Mouse (Mus musculus) heart, adult 2 months (tissue): ENCODE results near the gene Esyt1. TPM values are rescaled to one million over a fixed set of nuclear protein-coding genes. Genes with fewer than 3 reads are reported as not detected.

ENCODE experiments used
- DNase-seq, 2 experiments: peaks; one replicate each; pipeline ENCODE4 v3.0.0; 2021
- H3K27ac ChIP-seq: fragments of 200-600 bp; 2 replicates; pipeline ENCODE4 v1.8.1; 2022
- H3K27me3 ChIP-seq: fragments of 200-500 bp; 2 replicates; pipeline ENCODE4 v1.6.1; 2012; ENCODE audit warnings: mild to moderate bottlenecking, low read length, inconsistent platforms, mixed read lengths; ENCODE audit not compliant: control insufficient read depth, insufficient read depth
- H3K36me3 ChIP-seq: fragments of 200-500 bp; 2 replicates; pipeline ENCODE4 v1.6.1; 2012; ENCODE audit warnings: low read length, inconsistent platforms; ENCODE audit not compliant: control insufficient read depth, insufficient read depth
- H3K4me1 ChIP-seq: fragments of 200-500 bp; 2 replicates; pipeline ENCODE4 v1.6.1; 2011; ENCODE audit warnings: low read length; ENCODE audit not compliant: control insufficient read depth, insufficient read depth
- H3K4me3 ChIP-seq: fragments of 200-600 bp; 2 replicates; pipeline ENCODE4 v1.8.1; 2022
- H3K79me2 ChIP-seq: fragments of 200-500 bp; replicated peaks from 2 replicates; pipeline ENCODE4 v1.6.1; 2012; ENCODE audit warnings: mild to moderate bottlenecking, inconsistent platforms, low read length, moderate library complexity, mixed read lengths; ENCODE audit not compliant: control insufficient read depth, insufficient read depth
- H3K9ac ChIP-seq: fragments of 200-500 bp; 2 replicates; pipeline ENCODE4 v1.6.1; 2012; ENCODE audit warnings: low read depth, mild to moderate bottlenecking, control low read depth, inconsistent platforms, low read length, mixed read lengths
- CTCF ChIP-seq: fragments of 200-600 bp; IDR thresholded peaks from 2 replicates; pipeline ENCODE4 v1.8.1; 2022; ENCODE audit warnings: antibody characterized with exemption, mild to moderate bottlenecking, moderate library complexity
- EP300 ChIP-seq: fragments of 200-500 bp; IDR thresholded peaks from 2 replicates; pipeline ENCODE4 v1.6.1; 2011; ENCODE audit warnings: low read depth, low read length, control low read depth; ENCODE audit not compliant: insufficient read depth
- POLR2A ChIP-seq: fragments of 200-500 bp; IDR thresholded peaks from 2 replicates; pipeline ENCODE4 v1.6.1; 2011; ENCODE audit warnings: mild to moderate bottlenecking, low read depth, low read length, control low read depth; ENCODE audit not compliant: insufficient read depth
- WGBS: fragments of 180-500 bp; shearing (Covaris S2); methylation state at CpG from one replicate; pipeline ENCODE4 v1.1.7; 2018; 5-methylcytosine and 5-hydroxymethylcytosine counted together
- intact Hi-C: fragments of 180-260 bp; cut with DNase I; formaldehyde crosslinking; loops from one replicate; pipeline ENCODE4 v1.15.1; 2025
- polyA plus RNA-seq: library from polyadenylated mRNA; depleted of rRNA; stranded (reverse); fragments of >200 nt; gene quantifications from 2 replicates; pipeline ENCODE4 v1.2.3, GENCODE M21; 2012
- total RNA-seq, 2 experiments: library from RNA; stranded (reverse); gene quantifications; 2 replicates each; pipeline ENCODE4 v1.2.3; 2021

Esyt1 gene
- total and polyA plus RNA-seq, 3 experiments = 16.4 to 24.7 (median 17.9) TPM

DNA sequence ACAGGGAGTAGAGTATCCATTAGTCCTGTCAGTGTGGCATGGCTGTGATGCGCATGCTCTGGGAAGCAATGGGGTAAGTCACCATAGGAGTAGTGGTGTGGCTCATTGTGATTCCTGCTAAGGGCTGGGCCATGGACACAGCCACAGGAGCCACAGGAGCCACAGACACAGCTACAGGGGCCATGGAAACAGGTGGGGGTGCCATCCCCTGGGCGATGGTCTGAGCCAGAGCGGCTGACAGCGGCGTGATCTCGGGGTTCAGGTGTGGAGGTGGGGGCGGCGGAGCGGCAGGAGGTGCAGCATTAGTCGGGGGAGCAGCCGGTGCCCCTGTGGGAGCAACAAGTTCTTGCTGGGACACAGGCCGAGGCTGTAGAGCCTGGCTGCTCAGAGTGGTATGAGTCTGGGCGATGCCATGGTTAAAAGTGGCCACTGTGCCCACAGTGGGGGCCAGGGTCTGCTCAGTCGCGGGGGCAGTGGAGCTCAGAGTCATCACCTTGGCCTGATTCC, 18.5 kb upstream of the Esyt1 start:
- Histone ChIP-seq H3K36me3 (peaks cover 8% of the 10 kb centered on the region), H3K79me2 (peaks cover 3% of the 10 kb centered on the region; the same call in 1 of the 2 replicates), H3K9ac (no peak overlapping the region), H3K4me1 (peaks cover 3% of the 10 kb centered on the region; the same call in 1 of the 2 replicates), H3K27me3 (no peaks in the 10 kb centered on the region), H3K4me3 (no peak overlapping the region), H3K27ac (no peak overlapping the region)
- intact Hi-C loops = loop anchor here (10.0 kb wide), 1 partner anchor 261 kb away; the partner anchor contains the start of genes Dnajc14 and Tmem198b
- no peak for DNase-seq
- TF ChIP-seq CTCF (no peak), POLR2A (no peak), EP300 (no peak)
- WGBS = 96% methylated on average over 15 of the region's 15 CpGs

DNA sequence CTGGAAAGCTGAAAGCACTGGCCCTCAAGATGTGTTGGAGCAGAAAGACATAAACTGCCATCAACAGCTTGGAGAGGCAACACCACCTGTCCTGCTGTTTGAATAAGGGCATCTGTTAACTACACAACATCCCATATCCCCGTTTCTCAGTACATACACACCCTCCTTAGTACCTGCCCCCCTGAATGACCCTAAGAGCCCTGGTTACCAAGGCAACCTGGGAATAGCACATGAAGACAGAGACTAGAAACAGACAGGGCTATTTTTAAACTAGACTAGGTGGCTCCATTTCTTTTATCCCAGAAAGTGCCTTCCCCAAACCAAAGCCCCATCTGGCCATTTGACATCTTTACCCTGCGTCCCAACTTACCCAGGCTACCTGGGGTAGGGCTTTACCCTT, 17.4 kb upstream of the Esyt1 start:
- Histone ChIP-seq H3K4me3 (no peak overlapping the region), H3K27ac (no peak overlapping the region), H3K9ac (no peak overlapping the region), H3K4me1 (peaks cover 3% of the 10 kb centered on the region; the same call in 1 of the 2 replicates), H3K36me3 (peaks cover 8% of the 10 kb centered on the region), H3K27me3 (no peaks in the 10 kb centered on the region), H3K79me2 (peaks cover 3% of the 10 kb centered on the region; the same call in 1 of the 2 replicates)
- intact Hi-C loops = loop anchor here (10.0 kb wide), 1 partner anchor 262 kb away; the partner anchor contains the start of genes Dnajc14 and Tmem198b
- no peak for DNase-seq
- no peak for TF ChIP-seq CTCF
- no peak for TF ChIP-seq POLR2A
- TF ChIP-seq EP300 = no peak
- 48% methylated on average over 2 of the region's 2 CpGs for WGBS

DNA sequence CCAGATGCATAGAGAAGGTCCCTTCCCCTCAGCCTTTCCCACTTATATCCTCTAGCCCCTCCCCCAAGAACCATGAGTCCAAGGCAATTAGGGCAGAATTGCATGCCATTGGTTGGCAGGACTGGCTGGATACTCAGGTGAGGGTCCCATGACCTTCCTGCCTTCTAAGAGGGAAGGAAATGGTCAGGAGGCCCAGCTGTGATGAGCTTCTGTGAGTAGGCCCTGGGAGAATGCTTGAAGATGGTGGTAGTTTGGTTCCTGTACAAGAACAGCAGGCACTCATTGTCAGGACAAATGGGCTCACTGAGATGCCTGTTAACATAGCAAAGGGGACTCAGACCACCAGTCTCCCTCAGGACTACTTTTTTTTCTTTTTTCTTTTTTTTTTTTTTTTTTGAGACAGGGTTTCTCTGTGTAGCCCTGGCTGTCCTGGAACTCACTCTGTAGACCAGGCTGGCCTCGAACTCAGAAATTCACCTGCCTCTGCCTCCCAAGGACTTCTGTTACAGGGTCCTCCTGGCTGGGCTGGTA, 12.7 kb upstream of the Esyt1 start:
- H3K27me3 ChIP-seq = no peaks in the 10 kb centered on the region
- H3K79me2 ChIP-seq = no peaks in the 10 kb centered on the region
- H3K27ac ChIP-seq = no peak overlapping the region
- no peak for DNase-seq
- intact Hi-C loops = loop anchor here (5.0 kb wide), 1 partner anchor 131 kb away; no protein-coding TSS in a partner anchor
- H3K4me1 ChIP-seq = peaks cover 4% of the 10 kb centered on the region
- peaks cover 1% of the 10 kb centered on the region for H3K36me3 ChIP-seq
- no peak overlapping the region for H3K4me3 ChIP-seq
- WGBS = 94% methylated on average over 1 of the region's 1 CpGs
- TF ChIP-seq CTCF (no peak), POLR2A (no peak), EP300 (no peak)
- H3K9ac ChIP-seq = no peak overlapping the region

DNA sequence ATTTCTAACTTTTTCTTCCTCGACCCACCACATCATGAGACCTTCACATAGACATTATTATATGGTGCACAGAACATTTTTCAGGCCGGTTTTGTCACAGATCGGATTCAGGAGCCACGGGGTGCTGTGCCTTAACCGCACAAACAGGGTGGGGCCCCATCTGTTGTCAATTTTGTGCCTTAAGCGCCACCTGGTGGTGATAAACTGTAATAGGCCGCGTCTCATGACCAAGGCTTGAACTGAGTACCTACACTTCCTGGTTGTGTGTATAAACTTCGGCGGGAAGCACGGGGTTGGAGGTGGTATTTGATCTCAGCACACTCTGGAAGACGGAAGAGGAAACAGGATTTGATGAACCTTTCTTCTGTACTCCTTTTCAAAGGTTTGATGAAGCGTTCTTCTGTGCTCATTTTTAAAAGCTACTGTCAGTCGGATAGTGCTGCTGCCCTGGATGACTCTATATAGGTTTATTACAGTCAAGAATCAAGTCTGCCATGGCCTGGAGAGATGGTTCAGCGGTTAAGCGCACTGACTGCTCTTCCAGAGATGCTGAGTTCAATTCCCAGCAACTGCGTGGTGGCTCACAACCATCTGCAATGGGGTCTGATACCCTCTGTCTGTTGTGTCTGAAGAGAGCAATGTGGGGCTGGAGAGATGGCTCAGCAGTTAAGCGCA, 10.7 kb upstream of the Esyt1 start:
- intact Hi-C loops = loop anchor here (1.0 to 5.0 kb wide), 3 partner anchors 17 to 129 kb away; partner anchors contain the start of gene Smarcc2
- TF ChIP-seq EP300 = peak; percentile 88
- TF ChIP-seq POLR2A = peak; percentile 44; the same call in 1 of the 2 replicates
- peak; percentile 96; the same call in 1 of the 2 replicates for TF ChIP-seq CTCF
- peak; percentile 86 to 91 for DNase-seq
- H3K4me3 ChIP-seq = peak overlapping the region; percentile 39
- peak overlapping the region; percentile 8 for H3K27ac ChIP-seq
- no peaks in the 10 kb centered on the region for H3K36me3 ChIP-seq
- no peak overlapping the region for H3K9ac ChIP-seq
- H3K27me3 ChIP-seq = no peaks in the 10 kb centered on the region
- H3K79me2 ChIP-seq = no peaks in the 10 kb centered on the region
- WGBS = 12% methylated on average over 18 of the region's 18 CpGs
- H3K4me1 ChIP-seq = peaks cover 2% of the 10 kb centered on the region; the same call in 1 of the 2 replicates

DNA sequence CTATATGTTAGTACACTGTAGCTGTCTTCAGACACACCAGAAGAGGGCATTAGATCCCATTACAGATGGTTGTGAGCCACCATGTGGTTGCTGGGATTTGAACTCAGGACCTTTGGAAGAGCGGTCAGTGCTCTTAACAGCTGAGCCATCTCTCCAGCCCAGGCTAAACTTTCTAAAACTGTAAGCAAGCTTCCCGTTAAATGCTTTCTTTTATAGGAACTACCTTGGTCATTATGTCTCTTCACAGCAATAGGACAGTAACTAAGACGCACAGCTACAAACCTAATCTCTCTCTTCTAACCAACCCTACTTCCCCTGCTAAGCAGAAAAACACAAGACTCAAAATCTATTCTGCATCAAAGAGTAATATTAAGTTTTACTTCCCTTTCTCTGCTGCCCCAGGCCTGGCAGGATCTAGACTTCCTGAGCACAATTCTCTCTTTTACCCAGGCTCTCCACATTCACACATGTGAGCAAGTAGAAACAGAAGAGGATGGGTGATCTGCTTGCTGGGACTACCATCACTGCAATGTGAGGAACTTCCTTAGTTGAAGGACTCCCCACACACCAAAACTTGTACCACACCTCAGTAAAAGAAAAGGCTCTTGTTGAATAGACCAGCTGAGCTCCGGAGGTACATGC, 10.1 kb upstream of the Esyt1 start:
- TF ChIP-seq CTCF (no peak), POLR2A (no peak), EP300 (no peak)
- H3K9ac ChIP-seq = no peak overlapping the region
- H3K27me3 ChIP-seq = no peaks in the 10 kb centered on the region
- peak overlapping the region; percentile 39 for H3K4me3 ChIP-seq
- DNase-seq = no peak
- no peaks in the 10 kb centered on the region for H3K36me3 ChIP-seq
- 70% methylated on average over 4 of the region's 4 CpGs for WGBS
- H3K79me2 ChIP-seq = no peaks in the 10 kb centered on the region
- peak overlapping the region; percentile 8 for H3K27ac ChIP-seq
- H3K4me1 ChIP-seq = peaks cover 2% of the 10 kb centered on the region; the same call in 1 of the 2 replicates
- intact Hi-C loops = loop anchor here (1.0 to 5.0 kb wide), 4 partner anchors 16 to 201 kb away; partner anchors contain the start of gene Smarcc2

DNA sequence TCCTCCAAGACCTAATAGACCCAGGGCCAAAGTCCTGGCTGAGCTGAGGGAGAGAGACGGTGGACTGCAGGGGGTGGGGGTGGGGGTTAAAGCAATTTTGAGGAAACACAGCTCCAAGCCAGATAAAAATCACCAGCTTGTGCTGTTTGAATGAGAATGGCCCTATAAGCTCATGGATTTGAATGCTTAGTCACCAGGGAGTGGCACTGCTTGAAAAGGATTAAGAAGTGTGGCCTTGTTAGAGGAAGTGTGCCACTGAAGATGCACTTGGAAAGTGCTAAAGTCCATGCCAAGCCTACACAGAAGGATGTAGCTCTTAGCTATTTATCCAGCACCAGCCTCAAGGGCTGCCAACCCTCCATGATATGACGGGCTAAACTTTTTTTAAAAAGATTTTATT, 9.5 kb upstream of the Esyt1 start:
- no peak for DNase-seq
- no peak for TF ChIP-seq POLR2A
- no peak for TF ChIP-seq EP300
- TF ChIP-seq CTCF = no peak
- no peak overlapping the region for H3K4me3 ChIP-seq
- no peaks in the 10 kb centered on the region for H3K79me2 ChIP-seq
- intact Hi-C loops = loop anchor here (2.0 to 5.0 kb wide), 2 partner anchors 128 to 200 kb away; no protein-coding TSS in a partner anchor
- H3K27me3 ChIP-seq = no peaks in the 10 kb centered on the region
- no peaks in the 10 kb centered on the region for H3K36me3 ChIP-seq
- WGBS = 87% methylated on average over 2 of the region's 2 CpGs
- no peak overlapping the region for H3K9ac ChIP-seq
- peaks cover 2% of the 10 kb centered on the region; the same call in 1 of the 2 replicates for H3K4me1 ChIP-seq
- H3K27ac ChIP-seq = no peak overlapping the region
